Mouse (Mus musculus): ENCODE results near the gene Gm10720.
"Not testable (repeated sequence)": the region's sequence is repeated elsewhere in the genome, so short reads cannot be mapped to it uniquely, and the experiment has no call there.

DNA sequence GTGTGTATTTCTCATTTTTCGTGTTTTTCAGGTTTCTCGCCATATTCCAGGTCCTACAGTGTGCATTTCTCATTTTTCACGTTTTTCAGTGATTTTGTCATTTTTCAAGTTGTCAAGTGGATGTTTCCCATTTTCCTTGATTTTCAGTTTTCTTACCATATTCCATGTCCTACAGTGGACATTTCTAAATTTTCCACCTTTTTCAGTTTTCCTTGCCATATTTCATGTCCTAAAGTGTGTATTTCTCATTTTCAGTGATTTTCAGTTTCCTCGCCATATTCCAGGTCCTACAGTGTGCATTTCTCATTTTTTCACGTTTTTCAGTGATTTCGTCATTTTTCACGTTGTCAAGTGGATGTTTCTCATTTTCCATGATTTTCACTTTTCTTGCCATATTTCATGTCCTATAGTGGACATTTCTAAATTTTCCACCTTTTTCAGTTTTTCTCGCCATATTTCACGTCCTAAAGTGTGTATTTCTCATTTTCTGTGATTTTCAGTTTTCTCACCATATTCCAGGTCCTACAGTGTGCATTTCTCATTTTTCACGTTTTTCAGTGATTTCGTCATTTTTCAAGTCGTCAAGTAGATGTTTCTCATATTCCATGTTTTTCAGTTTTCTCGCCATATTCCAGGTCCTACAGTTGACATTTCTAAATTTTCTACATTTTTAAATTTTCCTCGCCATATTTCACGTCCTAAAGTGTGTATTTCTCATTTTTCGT lies 14.0 kb downstream of the Gm10720 start:
- not testable (repeated sequence) for TF ChIP-seq POLR2A (IDR thresholded peaks at IDR 0.05; ENCODE audit: borderline replicate concordance, extremely low read depth, low read depth, low read length); CTCF (IDR thresholded peaks at IDR 0.05; ENCODE audit: insufficient read depth, low read length)

Measured in lung, adult 2 months (tissue).